Mouse (Mus musculus) A20 (cell line): ENCODE results near the gene Inhbc.

Experiments
- DNase-seq: peaks from one replicate; pipeline ENCODE4 v3.0.0-alpha.2; 2011; ENCODE audit warnings: low read depth, low spot score

Inhbc gene

DNA sequence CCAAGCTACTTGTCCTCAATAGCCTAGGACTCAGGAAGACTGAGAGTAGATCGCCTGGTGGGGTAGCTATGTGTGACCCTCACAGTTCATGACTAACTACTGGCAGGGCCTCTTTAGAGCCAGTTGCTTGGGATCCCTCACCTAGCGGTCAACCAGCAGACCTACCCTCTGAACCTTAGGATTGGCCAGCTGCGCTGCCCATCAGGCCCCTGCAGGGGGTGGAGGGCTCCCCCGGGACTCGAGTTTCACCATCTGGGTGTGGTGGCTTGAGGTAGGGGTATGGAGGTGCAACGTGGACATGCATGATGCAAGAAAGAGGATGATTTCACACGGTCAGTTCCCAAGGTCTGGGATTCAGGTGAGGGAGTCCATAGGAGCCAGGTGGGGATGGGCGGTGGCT lies 18.5 kb downstream of the Inhbc start:
- peak; percentile 48 for DNase-seq

DNA sequence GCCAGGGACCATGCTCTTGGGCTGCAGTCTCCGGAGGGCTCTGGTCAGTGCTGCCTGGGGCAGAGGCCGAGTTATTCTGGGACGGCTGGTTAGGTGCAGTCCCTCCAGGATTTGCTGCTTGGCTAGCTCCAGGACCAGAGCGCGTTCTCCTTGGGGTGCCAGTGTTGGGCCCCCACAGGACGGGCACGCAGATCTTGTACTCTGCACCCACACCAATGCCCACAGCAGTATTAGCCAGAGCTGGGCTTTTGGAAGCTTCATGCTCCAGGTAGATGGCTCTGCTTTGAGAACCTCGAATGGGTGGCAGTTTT lies 19.0 kb downstream of the Inhbc start:
- DNase-seq, result no peak

DNA sequence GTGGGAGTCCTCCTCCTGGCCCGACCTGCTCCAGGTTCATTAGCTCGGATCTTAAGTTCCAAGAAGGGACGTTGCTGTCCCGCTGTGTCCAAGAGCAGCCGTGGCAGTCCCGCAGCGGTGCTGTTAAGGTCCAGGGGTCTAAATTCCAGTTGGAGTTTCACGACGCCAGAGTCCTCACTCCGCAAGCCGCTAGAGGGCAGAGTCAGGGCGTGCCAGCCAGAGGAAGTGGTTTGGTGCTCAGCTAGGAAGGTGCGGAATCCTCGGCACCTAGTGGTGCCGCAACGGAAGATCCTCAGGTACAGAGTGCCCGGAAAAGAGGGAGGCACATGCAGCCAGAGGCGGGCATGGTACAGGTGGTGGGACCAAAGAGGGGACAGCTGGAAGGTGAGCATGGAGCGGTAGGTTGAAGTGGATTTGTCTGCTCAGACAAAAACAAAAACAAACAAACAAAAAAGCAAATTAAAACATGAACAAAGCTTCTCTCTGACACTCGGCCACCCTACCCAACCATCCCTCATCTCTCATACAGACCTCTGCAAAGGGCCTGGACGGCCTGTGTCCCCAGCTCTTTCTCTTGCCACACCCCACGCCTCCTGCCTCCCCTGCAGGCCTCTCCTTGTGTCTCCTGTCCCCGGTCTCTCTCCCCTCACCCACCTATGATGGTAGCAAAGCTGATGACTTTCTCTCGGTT lies 19.5 kb downstream of the Inhbc start:
- DNase-seq, result peak; percentile 81

DNA sequence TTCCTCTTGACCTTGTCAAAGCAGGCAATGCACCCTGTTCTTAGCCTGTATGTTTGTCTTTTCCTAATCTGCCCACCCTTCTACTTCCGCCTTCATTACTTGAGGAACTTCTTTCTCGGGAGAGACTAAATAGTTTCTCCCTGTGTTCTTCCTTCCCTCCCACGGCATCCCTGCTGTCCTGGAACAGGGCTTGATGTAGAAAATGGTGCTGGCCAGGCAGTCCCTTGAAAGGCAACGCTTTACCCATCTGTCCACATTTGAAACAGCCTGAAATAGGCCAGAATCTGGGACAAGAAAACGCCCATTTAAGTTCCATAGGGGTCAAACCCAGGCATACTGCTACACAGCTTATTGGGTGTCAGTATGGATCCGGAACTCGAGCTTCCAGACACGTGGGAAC lies 20.4 kb downstream of the Inhbc start:
- DNase-seq, result no peak

DNA sequence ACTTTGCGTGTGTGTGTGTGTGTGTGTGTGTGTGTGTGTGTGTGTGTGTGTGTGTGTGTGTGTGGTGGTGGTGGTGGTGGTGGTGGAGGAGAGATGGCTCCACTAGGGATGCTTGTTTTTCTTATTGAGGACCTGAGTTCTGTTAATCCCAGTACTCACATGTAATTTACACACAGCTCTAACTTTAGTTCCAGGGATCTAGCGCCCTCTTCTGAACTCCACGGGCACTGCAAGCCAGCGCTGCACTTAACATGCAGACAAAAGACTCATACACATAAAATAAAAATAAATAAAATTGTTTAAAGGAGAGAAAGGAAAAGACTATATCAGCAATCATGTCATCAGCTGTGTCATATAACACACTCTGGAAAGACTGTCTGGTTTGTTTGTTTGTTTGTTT lies 21.3 kb downstream of the Inhbc start:
- peak; percentile 49 for DNase-seq

DNA sequence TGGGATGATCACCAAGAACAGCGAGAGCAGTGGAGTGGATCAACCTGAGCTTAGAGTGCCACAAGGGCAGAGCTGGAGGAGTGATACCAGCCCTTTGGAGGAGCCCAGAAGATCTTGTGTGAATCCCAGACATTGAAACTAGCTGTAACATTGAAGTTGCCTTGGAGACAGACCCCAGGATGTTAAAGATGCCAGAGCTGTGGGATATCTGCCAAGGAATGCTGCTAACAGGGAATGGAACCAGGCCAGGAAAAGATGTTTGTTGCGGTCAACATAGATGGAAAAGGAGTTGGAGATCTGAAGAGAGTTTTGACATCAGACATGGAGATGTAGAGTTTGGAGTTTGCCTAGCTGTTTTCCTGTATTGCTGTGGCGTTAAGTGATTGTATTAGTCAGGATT lies 24.1 kb downstream of the Inhbc start:
- DNase-seq, result no peak

DNA sequence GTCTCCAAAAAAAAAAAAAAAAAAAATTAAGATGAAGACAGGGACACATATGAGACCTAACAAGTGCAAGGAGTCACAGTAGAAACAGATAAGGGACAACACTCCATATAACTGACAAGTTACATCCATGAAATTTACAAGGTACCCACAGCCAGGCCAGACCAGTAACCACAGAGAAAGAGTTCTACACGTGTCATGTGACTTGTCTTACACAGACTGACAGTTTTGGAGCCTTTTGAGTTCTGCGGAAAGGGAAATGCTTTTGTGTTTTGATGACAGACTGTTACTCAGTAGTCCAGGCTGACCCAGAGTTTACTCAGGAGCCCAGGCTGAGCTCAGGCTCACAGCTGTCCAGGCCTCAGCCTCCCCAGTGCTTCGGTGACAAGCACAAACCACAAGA lies 27.2 kb downstream of the Inhbc start:
- no peak for DNase-seq

DNA sequence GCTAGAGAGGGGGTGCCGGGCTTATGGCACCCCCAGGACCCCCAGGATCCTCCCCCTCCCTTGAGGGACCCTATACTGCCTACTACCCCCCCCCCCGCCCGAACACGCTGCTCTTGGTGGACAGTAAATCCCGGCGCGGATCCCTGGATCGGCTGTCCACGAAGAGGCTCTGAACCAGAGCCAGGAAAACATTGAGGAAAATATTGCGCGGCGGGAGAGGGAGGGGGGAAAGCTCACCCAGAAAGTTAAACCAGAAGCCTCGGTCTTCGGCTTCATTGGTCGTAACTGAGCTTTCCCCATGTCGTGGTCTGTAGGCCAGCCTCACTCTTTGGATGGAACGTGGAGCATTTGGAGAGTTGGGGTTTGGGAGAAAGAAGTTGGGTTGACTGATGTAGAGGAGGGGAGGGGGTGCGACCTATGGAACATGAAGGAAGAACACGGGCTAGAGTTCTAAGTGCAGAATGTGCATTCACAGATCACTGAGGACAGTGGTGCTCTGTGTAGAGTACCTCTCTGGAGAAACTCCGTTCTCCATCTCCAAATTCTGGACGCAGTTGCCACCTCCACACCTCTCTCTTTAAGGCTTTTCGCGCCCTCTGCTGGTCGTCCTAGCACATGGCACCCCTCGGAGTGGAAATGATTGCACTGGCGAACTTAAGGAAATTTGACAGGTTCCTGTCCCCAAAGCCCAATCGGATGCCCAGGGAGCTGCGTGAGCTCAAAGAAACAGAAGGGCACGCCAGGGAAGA lies 28.2 kb downstream of the Inhbc start, which contains the start of gene Gli1:
Gli1 (minus strand) TSS at position 84 of the 749 bp plus-strand sequence.
- peak; percentile 88 for DNase-seq

DNA sequence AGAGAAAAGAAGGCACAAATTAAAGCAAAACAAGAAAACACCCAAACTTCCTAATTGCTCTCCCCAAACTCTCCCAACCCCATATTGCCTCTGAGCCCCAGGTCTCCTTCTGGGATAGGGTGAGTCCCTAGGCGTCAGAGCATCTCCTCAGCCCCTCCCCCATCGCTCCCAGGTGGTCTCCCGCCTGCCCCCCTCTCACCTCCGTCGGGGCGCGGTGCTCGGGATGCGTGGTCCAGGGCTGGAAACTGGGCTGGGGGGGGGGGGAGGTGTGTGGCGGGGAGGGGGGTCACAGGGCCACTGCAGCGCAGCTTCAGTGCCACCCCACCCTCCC lies 28.9 kb downstream of the Inhbc start:
- no peak for DNase-seq

DNA sequence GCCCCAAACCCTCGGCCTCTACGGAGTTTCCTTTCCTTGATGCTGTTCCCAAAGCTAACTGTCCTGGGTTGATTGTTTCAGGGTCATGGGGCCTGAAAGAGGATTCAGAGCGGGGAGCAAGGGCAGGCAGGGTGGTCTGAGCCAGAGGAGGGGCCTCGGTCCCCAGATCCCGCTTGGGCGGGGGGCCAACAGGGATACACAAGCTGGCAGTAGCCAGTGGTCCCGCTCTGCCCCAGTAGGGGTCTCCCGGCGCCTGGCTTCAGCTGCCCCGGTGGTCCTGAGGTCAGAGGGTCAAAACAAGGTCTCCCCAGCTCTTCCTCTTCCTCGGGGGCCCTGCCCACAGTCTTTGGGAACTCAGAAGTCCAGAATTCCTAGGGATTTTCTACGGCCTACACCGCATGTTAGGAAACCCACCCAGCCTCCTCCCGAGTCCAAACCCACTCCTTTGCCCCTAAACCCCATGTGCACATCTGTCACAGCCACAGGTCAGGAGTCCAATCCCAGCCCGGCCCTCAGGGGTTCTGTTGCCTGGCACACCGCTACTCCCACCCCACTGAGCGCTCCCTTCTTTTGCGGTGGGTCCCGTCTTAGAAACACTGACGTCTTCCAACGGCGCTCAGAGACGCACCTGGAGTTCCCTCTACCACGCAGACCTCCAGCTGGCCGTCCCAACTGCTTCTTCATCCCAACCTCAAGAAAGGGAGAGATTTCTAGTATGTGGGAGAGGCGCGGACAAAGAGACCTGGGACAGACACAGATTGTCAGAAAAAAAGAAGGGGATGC lies 29.5 kb downstream of the Inhbc start:
- peak; percentile 20 for DNase-seq

DNA sequence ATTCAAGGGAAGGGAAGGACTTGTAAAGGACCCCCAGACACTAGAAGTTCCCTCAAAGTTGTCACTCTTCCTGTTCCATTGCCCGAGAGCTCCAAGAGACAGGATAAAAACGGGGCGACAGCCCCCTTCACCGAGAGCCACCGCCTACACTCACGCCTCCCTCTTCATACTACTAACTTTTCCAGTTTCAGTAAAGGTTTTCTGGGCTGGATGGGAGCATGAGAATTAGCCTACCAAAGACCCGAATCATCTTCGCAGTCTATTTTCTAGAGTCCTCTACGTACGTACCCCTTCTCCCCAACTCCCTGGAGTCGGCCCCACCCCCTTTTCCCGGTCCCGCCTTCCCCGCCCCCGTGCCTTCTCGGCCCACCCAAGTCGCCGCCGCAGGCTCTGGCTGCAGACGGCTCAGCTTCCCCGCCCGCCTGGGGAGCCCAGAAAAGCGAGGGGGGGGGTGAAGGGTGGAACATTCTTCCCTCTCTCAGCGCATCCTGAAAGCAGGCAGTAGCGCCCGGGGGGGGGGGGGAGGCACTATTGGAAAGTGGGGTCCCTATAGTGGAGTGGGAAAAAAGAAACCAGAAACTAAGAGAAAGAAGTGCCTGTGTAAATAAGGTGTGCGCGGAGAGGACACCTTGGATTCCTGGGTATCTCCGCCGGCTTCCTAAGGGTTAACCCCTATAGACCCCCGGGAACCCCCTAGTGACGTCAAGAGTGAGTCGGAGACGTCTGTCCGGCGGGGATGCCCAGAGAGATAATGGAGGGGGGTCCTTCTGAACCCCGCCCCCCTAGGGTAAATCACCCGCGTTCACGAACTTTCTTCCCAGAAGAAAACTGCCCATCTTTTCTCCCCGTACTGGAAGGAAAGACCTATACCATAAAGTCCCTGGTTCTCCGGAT lies 30.3 kb downstream of the Inhbc start:
- no peak for DNase-seq

DNA sequence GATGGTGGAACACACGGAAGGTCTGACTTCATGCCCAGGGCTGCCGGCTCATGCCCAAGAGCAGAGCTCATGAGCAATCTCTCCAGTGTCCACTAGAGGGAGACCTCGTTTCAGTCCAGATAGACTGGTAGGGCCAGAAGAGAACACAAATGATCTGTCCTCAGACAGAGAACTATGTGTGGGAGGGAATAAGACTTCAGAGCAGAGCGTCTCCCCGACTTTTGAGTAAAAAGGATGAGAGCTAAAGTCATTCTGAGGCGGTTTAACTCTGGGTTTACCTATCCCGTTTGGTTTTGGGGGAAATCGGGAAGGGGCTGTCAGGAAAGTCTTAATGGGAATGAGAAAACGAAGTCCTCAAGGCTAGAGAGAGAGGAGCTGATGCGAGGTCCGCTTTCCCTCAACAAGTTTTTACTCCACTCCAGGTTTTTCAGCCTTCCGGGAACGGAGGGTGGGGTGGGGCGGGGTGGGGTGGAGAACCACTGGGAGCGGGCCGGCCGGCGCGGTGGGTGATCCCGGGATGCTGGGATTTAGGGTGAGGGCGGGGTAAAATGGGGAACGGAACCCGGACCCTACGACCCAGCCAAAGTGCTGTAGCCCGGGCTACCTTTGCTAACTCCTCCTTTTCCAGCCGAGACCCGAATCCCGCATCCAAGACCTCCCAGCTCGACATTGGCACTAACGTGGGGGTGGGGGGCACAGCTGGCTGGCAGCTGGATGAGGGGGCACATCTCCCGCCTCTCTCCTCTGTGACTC lies 31.1 kb downstream of the Inhbc start:
- peak; percentile 91 for DNase-seq

DNA sequence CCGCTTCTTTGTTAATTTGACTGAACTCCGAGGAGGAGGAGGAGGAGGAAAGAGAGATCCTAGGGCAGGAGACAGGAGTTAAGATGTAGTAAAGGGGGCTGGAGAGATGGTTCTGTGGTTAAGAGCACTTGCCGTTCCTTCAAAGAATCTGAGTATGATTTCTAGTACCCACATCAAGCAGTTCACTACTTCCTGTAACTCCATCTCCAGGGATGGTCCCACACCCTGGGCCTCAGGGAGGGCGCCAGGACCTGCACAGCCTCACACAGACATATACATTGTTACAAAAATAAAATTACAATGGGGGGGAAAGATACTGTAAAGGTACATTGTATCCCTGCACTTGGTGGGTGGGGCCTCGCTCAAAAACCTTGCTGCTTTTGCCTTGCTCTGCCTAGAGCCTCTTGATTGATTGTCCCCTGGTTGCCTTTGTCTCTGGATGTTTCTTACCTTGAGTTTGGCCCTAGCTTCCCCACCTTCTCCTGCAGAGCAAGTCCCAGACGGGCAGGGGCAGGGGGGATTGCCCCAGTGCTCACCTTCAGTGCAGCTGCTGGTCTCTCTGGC lies 32.6 kb downstream of the Inhbc start:
- DNase-seq, result no peak

DNA sequence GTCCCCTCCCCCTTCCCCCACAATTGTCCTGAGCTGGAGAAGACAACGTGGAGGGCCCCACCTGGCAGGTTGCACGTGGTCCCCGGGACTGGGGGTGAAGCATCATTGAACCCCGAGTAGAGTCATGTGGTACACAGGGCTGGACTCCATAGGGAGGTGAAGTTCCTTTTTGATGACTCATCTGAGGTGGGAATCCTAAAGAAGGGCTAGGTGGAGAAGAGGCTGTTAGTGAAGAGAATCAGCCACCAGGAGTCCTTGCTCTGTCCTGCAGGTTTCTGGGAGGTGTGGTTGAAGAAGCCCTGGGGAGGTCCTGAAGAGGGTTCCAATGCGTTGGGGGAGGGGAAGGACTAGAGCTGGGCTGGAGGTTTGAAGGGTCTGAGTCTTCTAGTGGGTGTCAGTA lies 33.3 kb downstream of the Inhbc start:
- DNase-seq, result no peak

DNA sequence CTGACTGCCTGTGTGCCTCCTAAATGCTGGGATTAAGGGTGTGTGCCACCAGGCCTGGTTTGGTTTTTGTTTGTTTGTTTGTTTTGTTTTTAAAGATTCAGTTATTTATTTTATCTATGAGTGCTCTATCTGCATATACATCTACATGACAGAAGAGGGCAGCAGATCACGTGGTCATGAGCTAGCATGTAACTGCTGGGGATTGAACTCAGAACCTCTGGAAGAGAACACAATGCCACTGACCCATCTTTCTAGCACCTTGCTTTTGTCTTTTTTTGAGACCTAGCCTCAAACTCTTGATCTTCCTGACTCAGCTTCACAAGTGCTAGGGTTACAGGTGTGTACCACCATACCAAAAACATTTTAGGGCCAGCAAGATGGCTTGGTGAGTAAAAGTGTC lies 35.0 kb downstream of the Inhbc start:
- peak; percentile 34 for DNase-seq

DNA sequence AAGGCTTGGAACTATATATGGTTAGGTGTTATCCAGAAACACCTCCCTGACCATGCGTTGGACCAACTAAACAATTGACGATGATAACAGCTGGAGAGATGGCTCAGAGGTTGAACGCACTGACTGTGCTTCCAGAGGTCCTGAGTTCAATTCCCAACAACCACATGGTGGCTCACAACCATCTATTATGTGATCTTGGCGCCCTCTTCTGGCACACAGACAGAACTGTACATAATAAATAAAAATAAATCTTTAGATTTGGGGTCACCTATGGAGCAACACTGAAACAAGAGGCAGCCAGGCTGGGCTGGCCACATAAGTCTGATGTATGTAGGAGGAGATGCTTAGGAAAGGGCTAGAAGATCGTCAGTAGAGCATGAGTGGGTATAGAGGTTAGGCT lies 37.1 kb downstream of the Inhbc start:
- DNase-seq, result peak; percentile 63

DNA sequence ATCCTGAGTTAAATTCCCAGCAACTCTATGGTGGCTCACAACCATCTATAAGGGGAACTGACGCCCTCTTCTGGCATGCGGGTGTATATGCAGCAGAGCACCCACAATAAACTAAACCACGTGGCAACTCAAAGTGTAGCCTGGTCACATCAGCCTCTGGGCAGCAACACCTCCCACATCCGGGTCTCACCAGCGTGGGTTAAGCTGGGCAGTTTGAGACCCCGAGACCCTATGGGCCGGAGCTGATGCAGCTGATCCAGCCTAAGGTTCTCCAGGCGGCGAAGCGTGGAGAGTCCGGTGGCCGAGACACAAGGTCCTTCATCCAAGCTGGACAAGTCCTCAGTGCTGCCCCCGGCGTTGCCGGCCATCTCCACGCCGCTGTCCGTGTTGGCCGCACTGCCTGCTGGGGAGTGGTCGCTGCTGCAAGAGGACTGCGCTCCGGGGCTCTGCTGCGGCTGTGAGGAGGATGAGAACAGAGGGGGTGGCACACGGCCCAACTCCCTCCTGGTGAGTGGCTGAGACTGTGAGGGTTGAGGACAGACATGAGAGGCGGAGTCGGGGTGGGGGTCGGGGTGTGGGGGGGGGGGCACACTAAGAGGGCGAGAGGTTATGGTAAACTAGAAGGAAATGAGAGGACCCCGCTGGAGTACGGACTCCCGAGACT lies 37.9 kb downstream of the Inhbc start:
- DNase-seq, result peak; percentile 38

DNA sequence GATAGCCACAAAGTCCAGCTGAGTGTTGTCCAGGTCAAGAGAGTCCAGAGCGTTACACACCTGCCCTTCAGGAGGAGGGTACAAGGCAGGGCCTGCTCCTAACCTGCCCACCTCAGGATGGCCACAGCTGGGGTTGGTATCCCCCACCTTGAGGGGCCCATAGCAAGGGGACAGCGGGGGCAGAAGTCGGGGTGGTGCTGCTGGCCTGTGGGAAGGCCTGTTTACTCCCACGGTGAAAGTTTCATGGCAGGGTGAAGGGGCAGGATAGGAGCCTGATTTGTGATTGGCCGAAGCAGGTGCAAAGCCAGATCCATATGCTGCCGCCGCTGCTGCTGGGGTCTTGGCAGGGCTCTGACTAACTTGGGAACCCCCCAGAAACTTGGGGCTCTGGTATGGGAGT lies 40.0 kb downstream of the Inhbc start:
- no peak for DNase-seq

DNA sequence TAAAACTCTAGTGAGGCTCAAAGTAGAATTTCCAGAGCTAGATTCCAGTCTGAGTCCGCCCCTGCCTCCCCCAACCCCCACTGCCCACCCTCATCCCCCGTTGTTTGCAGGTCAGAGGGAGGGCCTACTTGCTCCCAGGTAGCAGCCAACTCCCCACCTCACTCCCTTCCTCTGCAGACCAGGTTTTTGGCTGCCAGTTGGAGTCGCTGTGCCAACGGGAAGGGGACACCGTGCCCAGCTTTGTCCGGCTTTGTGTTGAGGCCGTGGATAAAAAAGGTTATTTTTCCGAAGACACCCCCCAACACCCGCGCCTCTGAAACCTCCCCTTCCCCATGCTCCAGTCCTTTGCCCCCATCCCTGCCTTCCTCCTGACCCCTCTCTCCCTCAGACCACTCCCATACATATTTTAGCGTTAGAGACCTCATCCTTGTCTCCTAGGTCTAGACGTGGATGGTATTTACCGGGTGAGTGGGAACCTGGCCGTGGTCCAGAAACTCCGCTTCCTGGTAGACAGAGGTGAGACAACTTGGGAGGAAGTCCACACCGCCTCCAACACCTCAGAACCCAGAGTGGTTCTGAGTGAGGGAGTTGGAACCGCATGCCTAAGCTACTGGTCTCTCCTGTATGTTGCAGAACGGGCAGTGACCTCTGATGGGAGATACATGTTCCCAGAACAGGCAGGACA lies 42.6 kb downstream of the Inhbc start:
- no peak for DNase-seq

DNA sequence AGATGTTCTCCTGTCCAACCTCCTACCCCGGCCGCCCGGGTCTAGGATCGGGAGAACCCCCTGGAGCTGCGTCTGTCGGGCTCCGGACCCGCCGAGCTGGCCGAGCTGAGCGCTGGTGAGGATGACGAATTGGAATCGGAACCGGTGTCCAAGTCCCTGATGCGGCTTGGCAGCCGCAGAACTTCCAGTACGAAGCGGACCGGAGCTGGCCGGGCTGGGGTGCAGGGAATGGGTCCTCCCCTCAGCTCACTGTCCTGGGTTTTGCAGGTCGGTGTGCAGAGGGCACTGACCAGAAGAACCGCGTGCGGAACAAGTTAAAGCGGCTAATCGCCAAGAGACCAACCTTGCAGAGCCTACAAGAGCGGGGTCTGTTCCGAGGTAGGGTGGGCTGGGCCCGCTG lies 43.4 kb downstream of the Inhbc start:
- no peak for DNase-seq
